Mouse (Mus musculus) midbrain, embryonic 16.5 days (tissue): ENCODE measurements around the gene Dpep2nb. TPM values are rescaled to one million over a fixed set of nuclear protein-coding genes. Genes with fewer than 3 reads are reported as not detected.

Experiments used
- ATAC-seq: fragments of 200-750 bp; cut with Nextera tagmentation; 2 replicates; pipeline ENCODE4 v1.8.0; 2017; ENCODE audit warnings: moderate TSS enrichment
- H3K27ac ChIP-seq: fragments of 300-500 bp; sonication (generic); 2 replicates; pipeline ENCODE4 v1.5.1; 2014; ENCODE audit warnings: mild to moderate bottlenecking, low read length, mixed read lengths
- H3K27me3 ChIP-seq: fragments of 300-500 bp; sonication (generic); 2 replicates; pipeline ENCODE4 v1.6.1; 2014; ENCODE audit warnings: low read depth, low read length, mixed read lengths; ENCODE audit not compliant: control insufficient read depth, insufficient read depth
- H3K36me3 ChIP-seq: fragments of 300-500 bp; sonication (generic); 2 replicates; pipeline ENCODE4 v1.6.1; 2014; ENCODE audit warnings: mild to moderate bottlenecking, low read length, moderate library complexity, mixed read lengths; ENCODE audit not compliant: control insufficient read depth, insufficient read depth
- H3K4me1 ChIP-seq: fragments of 300-500 bp; sonication (generic); 2 replicates; pipeline ENCODE4 v1.6.1; 2014; ENCODE audit warnings: mild to moderate bottlenecking, low read length, mixed read lengths; ENCODE audit not compliant: control insufficient read depth, insufficient read depth
- H3K4me2 ChIP-seq: fragments of 300-500 bp; sonication (generic); 2 replicates; pipeline ENCODE4 v1.6.1; 2014; ENCODE audit warnings: mild to moderate bottlenecking, low read length, mixed read lengths
- H3K4me3 ChIP-seq: fragments of 300-500 bp; sonication (generic); 2 replicates; pipeline ENCODE4 v1.5.1; 2014; ENCODE audit warnings: low read depth, mild to moderate bottlenecking, low read length, moderate library complexity, mixed read lengths
- H3K9ac ChIP-seq: fragments of 300-500 bp; sonication (generic); 2 replicates; pipeline ENCODE4 v1.6.1; 2014; ENCODE audit warnings: low read depth, low read length, mixed read lengths
- H3K9me3 ChIP-seq: fragments of 300-500 bp; sonication (generic); replicated peaks from 2 replicates; pipeline ENCODE4 v1.6.1; 2014; ENCODE audit warnings: mild to moderate bottlenecking, low read length, mixed read lengths; ENCODE audit not compliant: control insufficient read depth, poor library complexity, severe bottlenecking
- WGBS: fragments of 180-500 bp; shearing (Covaris S2); extraction: QIAGEN DNeasy Blood & Tissue Kit; methylation state at CpG from one replicate; pipeline ENCODE4 v1.1.7; 2014; 5-methylcytosine and 5-hydroxymethylcytosine counted together
- polyA plus RNA-seq: library from polyadenylated mRNA; unstranded; fragments of >200 nt; fragmentation: Nextera tagmentation; extraction: Ambion mirVana; gene quantifications from 2 replicates; pipeline ENCODE4 v1.2.1, GENCODE M21; 2015

The Dpep2nb gene
- polyA plus RNA-seq, 1 experiment from 2014 or later = 0.25 TPM

DNA sequence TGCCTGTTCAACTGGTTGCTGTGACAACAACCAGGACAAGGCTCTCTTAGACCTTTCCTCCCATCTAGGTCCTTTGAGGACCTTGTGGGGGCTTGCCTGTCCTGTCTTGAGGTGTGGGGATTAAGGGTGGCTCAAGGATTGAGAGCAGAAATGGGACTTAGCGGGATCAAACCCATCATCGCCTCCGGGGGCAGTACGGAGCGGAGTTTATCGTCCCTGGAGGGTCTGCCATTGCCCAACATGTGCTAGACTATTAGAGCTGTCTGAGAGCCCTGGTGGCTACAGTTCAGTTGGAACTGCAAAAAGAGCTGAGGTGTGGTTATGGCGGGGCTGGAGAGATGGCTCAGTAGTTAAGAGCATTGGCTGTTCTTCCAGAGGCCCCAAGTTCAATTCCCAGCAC is 30.4 kb downstream of the Dpep2nb start:
- Histone ChIP-seq H3K4me1 (no peaks in the 10 kb centered on the region), H3K4me3 (no peak overlapping the region), H3K27me3 (no peaks in the 10 kb centered on the region), H3K4me2 (no peak overlapping the region), H3K27ac (no peak overlapping the region), H3K9ac (no peak overlapping the region), H3K36me3 (no peaks in the 10 kb centered on the region), H3K9me3 (no peaks in the 10 kb centered on the region)
- 62% methylated on average over 7 of the region's 7 CpGs for WGBS
- ATAC-seq = no peak

GRCm38 (mm10) chr8:105971019-105971720 is 34.6 kb downstream of the Dpep2nb start:
- no peaks in the 10 kb centered on the region for H3K9me3 ChIP-seq
- no peak overlapping the region for H3K9ac ChIP-seq
- H3K4me3 ChIP-seq = no peak overlapping the region
- H3K4me1 ChIP-seq = no peaks in the 10 kb centered on the region
- no peaks in the 10 kb centered on the region for H3K36me3 ChIP-seq
- WGBS = 82% methylated on average over 8 of the region's 8 CpGs
- peaks cover 8% of the 10 kb centered on the region for H3K27me3 ChIP-seq
- ATAC-seq = no peak
- no peak overlapping the region for H3K27ac ChIP-seq
- H3K4me2 ChIP-seq = no peak overlapping the region

DNA sequence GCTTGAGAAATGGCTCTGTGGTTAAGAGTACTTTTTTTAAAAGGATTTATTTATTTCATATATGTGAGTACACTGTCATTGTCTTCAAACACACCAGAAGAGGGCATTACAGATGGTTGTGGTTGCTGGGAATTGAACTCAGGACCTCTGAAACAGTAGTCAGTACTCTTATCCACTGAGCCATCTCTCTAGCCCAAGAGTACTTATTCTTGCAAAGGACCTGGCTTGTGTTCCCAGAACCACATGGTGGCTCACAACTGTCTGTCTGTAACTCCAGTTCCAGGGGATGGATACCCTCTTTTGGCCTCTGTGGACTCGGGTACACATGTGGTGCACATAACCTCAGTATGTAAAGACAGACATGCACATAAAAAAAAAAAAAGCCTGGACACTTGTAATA is 36.4 kb downstream of the Dpep2nb start:
- Histone ChIP-seq H3K27ac (no peak overlapping the region), H3K4me2 (no peak overlapping the region), H3K9me3 (no peaks in the 10 kb centered on the region), H3K9ac (no peak overlapping the region), H3K4me3 (no peak overlapping the region), H3K4me1 (peaks cover 8% of the 10 kb centered on the region), H3K27me3 (peaks cover 24% of the 10 kb centered on the region), H3K36me3 (no peaks in the 10 kb centered on the region)
- ATAC-seq = no peak
- 71% methylated on average over 1 of the region's 1 CpGs for WGBS

- Histone ChIP-seq H3K4me1 (peaks cover 8% of the 10 kb centered on the region), H3K4me3 (no peak overlapping the region), H3K4me2 (no peak overlapping the region; the same call in 1 of the 2 replicates), H3K27me3 (peaks cover 24% of the 10 kb centered on the region), H3K9ac (no peak overlapping the region), H3K9me3 (no peaks in the 10 kb centered on the region), H3K27ac (no peak overlapping the region), H3K36me3 (no peaks in the 10 kb centered on the region)
- 10% methylated on average over 19 of the region's 19 CpGs for WGBS
- ATAC-seq = no peak
Observed at GRCm38 (mm10) chr8:105966692-105967311, 39.0 kb downstream of the Dpep2nb start.

- peak; percentile 58; the same call in 1 of the 2 replicates for ATAC-seq
- H3K27ac ChIP-seq = no peak within 1 kb of the TSS
- H3K9me3 ChIP-seq = no peaks in the 10 kb centered on the region
- 1% methylated on average over 46 of the region's 47 CpGs for WGBS
- peak within 1 kb of the TSS; percentile 56 for H3K9ac ChIP-seq
- H3K4me2 ChIP-seq = peak within 1 kb of the TSS; percentile 49
- peaks cover 24% of the 10 kb centered on the region for H3K27me3 ChIP-seq
- H3K36me3 ChIP-seq = no peaks in the 10 kb centered on the region
- H3K4me1 ChIP-seq = peaks cover 8% of the 10 kb centered on the region
- peak within 1 kb of the TSS; percentile 37 for H3K4me3 ChIP-seq
Observed at GRCm38 (mm10) chr8:105965905-105966341, 39.9 kb downstream of the Dpep2nb start, which contains the start of gene Slc12a4. TSS of gene Slc12a4 (minus strand) at chr8:105966097.

GRCm38 (mm10) chr8:105965266-105965904 is 40.4 kb downstream of the Dpep2nb start:
- peaks cover 24% of the 10 kb centered on the region for H3K27me3 ChIP-seq
- peak overlapping the region; percentile 37 for H3K4me3 ChIP-seq
- H3K9me3 ChIP-seq = no peaks in the 10 kb centered on the region
- WGBS = 3% methylated on average over 33 of the region's 40 CpGs
- H3K27ac ChIP-seq = no peak overlapping the region
- no peaks in the 10 kb centered on the region for H3K36me3 ChIP-seq
- H3K4me1 ChIP-seq = peaks cover 8% of the 10 kb centered on the region
- peak overlapping the region; percentile 49 for H3K4me2 ChIP-seq
- peak overlapping the region; percentile 56 for H3K9ac ChIP-seq
- ATAC-seq = no peak

GRCm38 (mm10) chr8:105964506-105965265 is 41.1 kb downstream of the Dpep2nb start:
- H3K9me3 ChIP-seq = no peaks in the 10 kb centered on the region
- no peaks in the 10 kb centered on the region for H3K36me3 ChIP-seq
- no peak for ATAC-seq
- H3K4me3 ChIP-seq = peak overlapping the region; percentile 37; the same call in 1 of the 2 replicates
- H3K27ac ChIP-seq = no peak overlapping the region
- peaks cover 8% of the 10 kb centered on the region for H3K4me1 ChIP-seq
- 77% methylated on average over 12 of the region's 12 CpGs for WGBS
- H3K9ac ChIP-seq = no peak overlapping the region
- peaks cover 24% of the 10 kb centered on the region for H3K27me3 ChIP-seq
- peak overlapping the region; percentile 49 for H3K4me2 ChIP-seq

- no peak overlapping the region for H3K4me3 ChIP-seq
- H3K4me1 ChIP-seq = peaks cover 8% of the 10 kb centered on the region
- H3K4me2 ChIP-seq = no peak overlapping the region
- no peak overlapping the region for H3K27ac ChIP-seq
- H3K9ac ChIP-seq = no peak overlapping the region
- no peak for ATAC-seq
- H3K36me3 ChIP-seq = no peaks in the 10 kb centered on the region
- WGBS = 92% methylated on average over 10 of the region's 10 CpGs
- peaks cover 19% of the 10 kb centered on the region for H3K27me3 ChIP-seq
- no peaks in the 10 kb centered on the region for H3K9me3 ChIP-seq
Observed at GRCm38 (mm10) chr8:105961536-105961935, 44.2 kb downstream of the Dpep2nb start.
